Mouse (Mus musculus) hindbrain, postnatal 0 days (tissue): Measurements from ENCODE around the gene Cdh13. TPM values are rescaled to one million over a fixed set of nuclear protein-coding genes. Genes with fewer than 3 reads are reported as not detected.

Experiments used
- ATAC-seq: fragments of 200-750 bp; cut with Nextera tagmentation; 2 replicates; pipeline ENCODE4 v1.8.0; 2017; ENCODE audit warnings: mild to moderate bottlenecking, moderate TSS enrichment, moderate library complexity
- DNase-seq: peaks from one replicate; pipeline ENCODE4 v3.0.0-alpha.2; 2015; ENCODE audit warnings: low spot score
- H3K27ac ChIP-seq: fragments of 300-500 bp; sonication (generic); 2 replicates; pipeline ENCODE4 v1.5.1; 2014; ENCODE audit warnings: mild to moderate bottlenecking
- H3K27me3 ChIP-seq: fragments of 300-500 bp; sonication (generic); 2 replicates; pipeline ENCODE4 v1.6.1; 2014; ENCODE audit warnings: low read length, mixed read lengths; ENCODE audit not compliant: insufficient read depth
- H3K36me3 ChIP-seq: fragments of 300-500 bp; sonication (generic); 2 replicates; pipeline ENCODE4 v1.6.1; 2014; ENCODE audit warnings: low read length, mixed read lengths; ENCODE audit not compliant: insufficient read depth
- H3K4me1 ChIP-seq: fragments of 300-500 bp; sonication (generic); 2 replicates; pipeline ENCODE4 v1.6.1; 2014; ENCODE audit warnings: antibody characterized with exemption, low read length, mixed read lengths; ENCODE audit not compliant: insufficient read depth
- H3K4me2 ChIP-seq: fragments of 300-500 bp; sonication (generic); 2 replicates; pipeline ENCODE4 v1.6.1; 2014; ENCODE audit warnings: low read depth, mild to moderate bottlenecking, low read length, moderate library complexity, mixed read lengths
- H3K4me3 ChIP-seq: fragments of 300-500 bp; sonication (generic); 2 replicates; pipeline ENCODE4 v1.5.1; 2014; ENCODE audit warnings: low read length
- H3K9ac ChIP-seq: fragments of 300-500 bp; sonication (generic); replicated peaks from 2 replicates; pipeline ENCODE4 v1.6.1; 2014; ENCODE audit warnings: mild to moderate bottlenecking, low read length, moderate library complexity, mixed read lengths
- H3K9me3 ChIP-seq: fragments of 300-500 bp; sonication (generic); 2 replicates; pipeline ENCODE4 v1.6.1; 2016; ENCODE audit warnings: low read length, mixed read lengths
- CTCF ChIP-seq: IDR thresholded peaks from 2 replicates; pipeline ENCODE4 v1.5.1; 2016; ENCODE audit warnings: antibody characterized with exemption, control low read depth, low read depth
- WGBS: fragments of 180-500 bp; shearing (Covaris S2); extraction: QIAGEN DNeasy Blood & Tissue Kit; methylation state at CpG from one replicate; pipeline ENCODE4 v1.1.7; 2014; 5-methylcytosine and 5-hydroxymethylcytosine counted together
- polyA plus RNA-seq: library from polyadenylated mRNA; unstranded; fragments of >200 nt; fragmentation: Nextera tagmentation; extraction: Ambion mirVana; gene quantifications from 2 replicates; pipeline ENCODE4 v1.2.1, GENCODE M21; 2015
- total RNA-seq: library from RNA; depleted of rRNA; stranded (reverse); fragments of >200 nt; gene quantifications from 2 replicates; pipeline ENCODE4 v1.2.3, GENCODE M21; 2014

Gene Cdh13
- total and polyA plus RNA-seq, 2 experiments from 2014 or later = 137 to 141 TPM

DNA sequence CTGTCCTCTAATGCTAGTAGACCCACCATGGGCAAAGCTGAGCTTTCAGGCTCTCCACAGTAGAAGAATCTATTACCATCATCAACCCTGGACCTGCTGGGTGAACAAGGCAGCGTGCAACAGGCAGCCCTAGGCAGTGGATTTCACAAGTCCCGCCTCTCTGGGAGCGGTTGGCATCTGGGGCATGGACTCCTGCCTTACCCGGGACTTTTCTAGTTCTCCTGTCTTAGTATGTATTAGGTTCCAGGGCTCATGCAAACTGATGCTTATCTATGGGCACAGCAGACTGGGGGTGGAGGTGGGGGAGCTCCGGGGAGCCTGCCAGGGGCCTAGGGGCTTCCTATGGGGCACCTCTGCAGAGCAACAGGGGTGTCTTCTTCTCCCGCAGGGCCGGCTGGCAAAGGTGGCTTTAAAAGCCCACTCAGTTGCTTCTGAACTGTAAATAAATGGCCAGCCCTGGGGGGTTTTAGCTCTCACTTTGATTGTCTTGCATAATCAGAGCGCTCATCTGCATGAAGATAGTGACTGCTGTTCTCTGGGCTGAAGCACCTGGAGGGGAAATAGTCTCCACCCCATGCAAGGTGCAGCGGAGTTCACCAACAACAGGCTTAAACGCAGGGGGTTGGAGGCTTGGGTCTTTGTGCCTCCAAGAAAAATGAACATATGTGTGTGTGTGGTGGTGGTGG, 2.2 kb downstream of the Cdh13 start:
- no peak for ATAC-seq

DNA sequence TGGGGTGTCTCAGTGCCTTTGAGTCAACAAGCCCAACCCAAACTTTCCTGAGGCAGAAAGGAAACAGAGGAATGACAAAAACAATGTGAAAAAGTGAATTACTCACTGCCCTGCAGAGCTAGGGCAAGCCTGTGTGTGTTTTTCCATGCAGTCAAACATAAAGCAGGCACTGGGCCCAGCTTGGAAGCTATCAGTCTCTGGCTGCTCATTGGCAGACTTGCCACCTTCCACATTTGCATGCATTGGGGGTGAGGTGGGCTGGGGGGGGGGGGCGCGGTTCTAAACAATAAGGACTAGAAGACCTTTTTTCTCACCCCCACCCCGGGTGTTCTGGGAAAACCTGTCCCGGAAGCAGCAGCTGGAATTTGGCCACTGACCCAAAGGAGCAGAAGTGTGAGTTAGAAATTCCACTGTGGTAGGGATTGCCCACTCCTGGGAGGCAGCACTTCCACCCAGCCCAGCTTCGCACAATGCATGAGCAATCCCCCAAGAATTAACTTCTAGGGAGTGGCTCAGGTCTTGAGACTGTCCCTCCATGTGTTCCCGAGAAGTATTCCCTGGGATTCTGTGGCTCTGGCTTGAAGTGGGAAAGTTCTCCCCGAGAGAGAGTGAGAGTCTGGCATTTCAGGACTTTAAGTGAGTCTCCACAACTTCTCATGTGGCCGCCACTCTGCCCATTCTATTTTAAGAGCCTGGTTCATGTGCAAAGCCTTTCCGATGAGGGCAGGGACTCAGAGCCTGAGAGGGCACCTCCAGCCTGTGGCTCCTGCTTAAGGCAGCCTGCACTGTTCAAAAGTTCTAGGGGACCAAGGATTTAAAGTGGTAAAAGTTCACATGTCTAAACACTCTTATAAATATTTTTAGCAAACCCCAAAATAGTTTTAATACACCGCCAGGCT, 3.0 kb downstream of the Cdh13 start:
- Histone ChIP-seq H3K27ac (no peak overlapping the region), H3K4me2 (peak overlapping the region; percentile 85), H3K27me3 (no peaks in the 10 kb centered on the region), H3K4me3 (peak overlapping the region; percentile 54; the same call in 1 of the 2 replicates), H3K9me3 (no peaks in the 10 kb centered on the region), H3K4me1 (peaks cover 27% of the 10 kb centered on the region), H3K36me3 (no peaks in the 10 kb centered on the region), H3K9ac (no peak overlapping the region)
- no peak for DNase-seq
- ATAC-seq = no peak
- WGBS = 31% methylated on average over 10 of the region's 10 CpGs
- no peak for TF ChIP-seq CTCF

More for the DNA sequence above, 2.2 kb downstream of the Cdh13 start:
- no peak for TF ChIP-seq CTCF
- H3K4me3 ChIP-seq = peak overlapping the region; percentile 54
- H3K36me3 ChIP-seq = no peaks in the 10 kb centered on the region
- no peak overlapping the region for H3K27ac ChIP-seq
- DNase-seq = no peak
- peaks cover 27% of the 10 kb centered on the region for H3K4me1 ChIP-seq
- no peaks in the 10 kb centered on the region for H3K9me3 ChIP-seq
- peak overlapping the region; percentile 85 for H3K4me2 ChIP-seq
- WGBS = 21% methylated on average over 10 of the region's 10 CpGs
- peak overlapping the region; percentile 63; the same call in 1 of the 2 replicates for H3K9ac ChIP-seq
- H3K27me3 ChIP-seq = no peaks in the 10 kb centered on the region

DNA sequence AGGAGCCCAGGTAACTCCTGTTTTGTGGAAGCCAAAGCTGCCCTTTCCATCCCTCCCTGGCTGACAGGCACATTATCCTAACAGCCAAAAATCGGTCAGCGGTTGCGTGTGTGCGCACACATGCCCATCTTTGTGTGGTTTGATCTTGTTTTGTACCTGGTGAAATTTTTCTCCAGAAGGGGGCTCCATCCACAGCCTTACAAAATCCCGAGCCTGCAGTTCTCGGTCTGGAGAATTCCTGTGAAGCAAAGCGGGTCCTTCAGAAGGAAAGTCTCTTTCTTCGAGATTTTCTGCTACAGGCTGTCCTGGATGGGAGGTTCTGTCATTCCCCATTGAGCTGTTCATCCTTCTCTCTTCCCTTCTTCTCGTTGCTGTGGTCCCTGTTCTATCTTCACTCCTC, 4.0 kb downstream of the Cdh13 start:
- Histone ChIP-seq H3K4me2 (peak overlapping the region; percentile 85), H3K27ac (no peak overlapping the region), H3K9me3 (no peaks in the 10 kb centered on the region), H3K36me3 (no peaks in the 10 kb centered on the region), H3K4me3 (no peak overlapping the region), H3K4me1 (peaks cover 27% of the 10 kb centered on the region), H3K27me3 (no peaks in the 10 kb centered on the region), H3K9ac (no peak overlapping the region)
- no peak for ATAC-seq
- peak; percentile 85 for DNase-seq
- 34% methylated on average over 9 of the region's 9 CpGs for WGBS
- peak; percentile 76 for TF ChIP-seq CTCF

DNA sequence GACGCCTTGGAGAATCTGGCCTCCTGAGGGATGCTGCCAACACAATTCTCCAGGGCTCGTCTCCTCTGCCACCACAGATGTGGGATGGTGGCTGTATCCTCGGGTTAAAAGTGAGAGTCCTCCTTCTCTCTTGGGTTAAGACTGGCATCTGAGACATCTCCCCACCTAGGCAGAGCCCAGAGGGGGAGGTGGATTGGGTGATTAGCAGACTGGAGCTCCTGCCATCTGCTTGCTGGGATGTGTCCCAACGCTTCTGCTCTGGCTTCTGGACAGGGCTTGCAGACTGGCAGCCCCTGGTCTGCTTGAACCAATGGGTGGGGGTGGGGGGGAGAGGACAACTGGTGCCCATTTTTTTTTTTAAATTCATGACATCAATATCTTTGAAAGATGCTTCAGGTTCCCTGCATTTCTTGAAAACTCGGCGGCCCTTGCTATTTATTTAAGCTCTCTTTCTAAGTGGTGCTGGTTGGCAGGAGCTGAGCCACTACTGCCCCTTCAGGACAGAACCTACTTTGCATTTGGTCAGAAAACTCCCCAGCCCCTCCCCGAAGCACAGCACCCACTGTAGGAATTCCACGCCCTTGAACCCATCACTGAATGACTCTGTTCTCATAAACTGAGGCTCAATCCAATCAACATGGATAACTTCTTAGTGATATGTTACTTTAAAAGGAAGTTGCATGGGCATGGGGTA, 4.9 kb downstream of the Cdh13 start:
- Histone ChIP-seq H3K9ac (no peak overlapping the region), H3K4me3 (no peak overlapping the region), H3K27ac (no peak overlapping the region), H3K9me3 (no peaks in the 10 kb centered on the region), H3K4me1 (peaks cover 27% of the 10 kb centered on the region), H3K4me2 (no peak overlapping the region), H3K36me3 (no peaks in the 10 kb centered on the region), H3K27me3 (no peaks in the 10 kb centered on the region)
- ATAC-seq = no peak
- WGBS = 65% methylated on average over 8 of the region's 8 CpGs
- TF ChIP-seq CTCF = peak; percentile 50
- DNase-seq = no peak

DNA sequence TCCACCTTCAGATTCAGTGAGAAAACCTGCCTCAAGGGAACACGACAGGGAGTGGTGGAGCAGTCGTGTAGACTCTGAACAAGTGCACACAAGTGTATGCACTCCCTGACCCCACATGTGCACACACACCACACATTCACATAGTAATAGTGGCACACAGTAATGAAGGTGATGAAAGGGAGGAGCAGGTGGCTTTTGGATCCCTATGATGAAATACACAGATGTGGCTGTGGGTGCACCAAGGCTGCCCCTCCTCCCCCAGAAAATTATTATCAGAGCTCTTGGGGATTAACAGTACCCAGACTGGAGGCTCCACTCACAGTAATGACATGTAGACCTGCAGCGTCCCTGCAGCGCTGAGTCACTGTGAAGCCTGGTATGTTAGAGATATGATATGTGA, 5.6 kb downstream of the Cdh13 start:
- Histone ChIP-seq H3K36me3 (no peaks in the 10 kb centered on the region), H3K4me1 (peaks cover 27% of the 10 kb centered on the region), H3K4me3 (no peak overlapping the region), H3K9me3 (no peaks in the 10 kb centered on the region), H3K9ac (no peak overlapping the region), H3K27ac (no peak overlapping the region), H3K27me3 (no peaks in the 10 kb centered on the region), H3K4me2 (no peak overlapping the region)
- DNase-seq = no peak
- TF ChIP-seq CTCF = no peak
- 82% methylated on average over 4 of the region's 4 CpGs for WGBS
- no peak for ATAC-seq

DNA sequence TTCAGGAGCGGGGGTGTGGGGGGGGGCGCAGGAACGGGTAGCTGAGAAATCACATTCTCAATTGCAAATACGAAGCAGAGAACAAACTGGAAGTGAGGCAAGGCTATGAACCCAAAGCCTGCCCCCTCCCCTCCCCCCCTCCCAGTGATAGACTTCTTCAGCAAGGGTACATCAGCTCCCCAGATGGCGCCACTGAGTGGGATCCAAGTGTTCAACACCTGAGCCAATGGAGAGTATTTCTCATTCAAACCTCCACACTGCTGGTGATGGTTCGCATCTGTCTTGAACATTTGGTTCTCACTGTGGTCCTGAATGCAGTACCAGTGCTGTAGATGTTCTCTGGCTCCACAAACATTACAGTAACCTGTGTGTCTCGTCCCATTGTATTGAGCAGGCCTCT, 6.0 kb downstream of the Cdh13 start:
- H3K36me3 ChIP-seq = no peaks in the 10 kb centered on the region
- TF ChIP-seq CTCF = peak; percentile 34
- H3K4me2 ChIP-seq = no peak overlapping the region
- DNase-seq = peak; percentile 56
- WGBS = 83% methylated on average over 7 of the region's 7 CpGs
- H3K4me1 ChIP-seq = peaks cover 25% of the 10 kb centered on the region
- H3K27ac ChIP-seq = no peak overlapping the region
- no peaks in the 10 kb centered on the region for H3K27me3 ChIP-seq
- H3K9ac ChIP-seq = no peak overlapping the region
- H3K9me3 ChIP-seq = no peaks in the 10 kb centered on the region
- no peak overlapping the region for H3K4me3 ChIP-seq
- no peak for ATAC-seq
